Mouse (Mus musculus) ES-CJ7 (cell line): ENCODE data around the gene Adck2.

ENCODE experiments used
- DNase-seq: peaks from one replicate; pipeline ENCODE4 v3.0.0; 2011; ENCODE audit warnings: low read depth, low spot score

Adck2 gene

DNA sequence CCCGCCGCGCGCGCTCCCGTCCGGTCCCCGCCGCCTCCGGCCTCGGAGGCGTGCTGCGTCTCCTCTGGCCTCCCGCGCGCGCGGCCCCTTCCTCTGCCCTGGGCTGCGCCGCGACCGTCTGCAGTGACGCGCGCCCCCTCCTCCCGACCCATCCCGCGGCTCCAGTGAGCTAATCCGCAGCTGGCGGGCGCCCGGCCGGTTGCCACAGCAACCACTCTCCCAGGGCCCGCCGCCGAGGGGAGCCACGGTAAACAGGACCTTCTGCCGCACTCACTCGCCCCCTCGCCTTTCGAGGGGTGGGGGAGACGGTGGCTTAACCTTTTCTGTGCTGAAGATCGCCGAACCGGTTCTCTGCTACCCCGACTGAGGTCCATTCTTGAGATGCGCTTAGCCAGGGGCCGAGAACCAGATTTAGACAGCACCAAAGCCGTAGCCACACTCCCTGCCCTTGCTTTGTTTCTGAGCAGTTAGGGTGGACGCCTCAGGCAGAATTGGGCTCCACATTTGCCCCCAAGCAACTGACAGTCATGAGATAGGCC lies 15.9 kb upstream of the Adck2 start, which contains the start of gene Dennd2a:
Gene Dennd2a, minus strand, starts transcription at position 145 of the 539 bp plus-strand sequence.
- DNase-seq, result peak; percentile 85

DNA sequence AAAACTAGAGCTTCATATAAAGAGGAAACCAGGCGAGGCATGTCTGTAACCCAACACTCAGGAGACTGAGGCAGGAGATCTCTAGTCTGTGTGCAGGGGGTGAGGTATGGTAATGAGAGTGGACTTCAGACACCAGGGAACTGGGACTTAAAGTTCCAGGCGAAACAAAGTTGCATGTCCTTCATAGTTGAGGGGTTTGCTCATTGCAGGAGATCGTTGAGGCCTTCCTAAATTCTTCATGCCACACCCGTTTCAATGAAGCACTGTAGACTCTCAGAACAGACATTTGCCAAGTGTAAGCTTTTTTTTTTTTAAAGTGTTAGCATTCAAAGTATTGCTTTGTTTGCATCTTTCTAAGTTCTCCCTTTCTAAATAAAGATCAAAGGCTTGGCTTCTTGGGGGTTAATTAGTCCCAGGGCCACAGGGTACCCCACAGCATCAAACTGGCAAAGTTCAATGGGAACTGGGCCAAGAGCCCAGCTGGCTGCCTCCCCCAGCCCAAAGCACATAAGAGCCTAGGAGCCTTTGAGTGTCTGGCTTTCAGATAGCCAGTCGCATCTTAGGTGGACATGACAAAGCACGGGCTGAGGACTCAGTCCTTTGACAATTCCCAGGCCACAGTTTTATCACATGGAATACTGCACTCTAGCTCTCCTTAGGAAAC lies 14.3 kb upstream of the Adck2 start:
- no peak for DNase-seq

DNA sequence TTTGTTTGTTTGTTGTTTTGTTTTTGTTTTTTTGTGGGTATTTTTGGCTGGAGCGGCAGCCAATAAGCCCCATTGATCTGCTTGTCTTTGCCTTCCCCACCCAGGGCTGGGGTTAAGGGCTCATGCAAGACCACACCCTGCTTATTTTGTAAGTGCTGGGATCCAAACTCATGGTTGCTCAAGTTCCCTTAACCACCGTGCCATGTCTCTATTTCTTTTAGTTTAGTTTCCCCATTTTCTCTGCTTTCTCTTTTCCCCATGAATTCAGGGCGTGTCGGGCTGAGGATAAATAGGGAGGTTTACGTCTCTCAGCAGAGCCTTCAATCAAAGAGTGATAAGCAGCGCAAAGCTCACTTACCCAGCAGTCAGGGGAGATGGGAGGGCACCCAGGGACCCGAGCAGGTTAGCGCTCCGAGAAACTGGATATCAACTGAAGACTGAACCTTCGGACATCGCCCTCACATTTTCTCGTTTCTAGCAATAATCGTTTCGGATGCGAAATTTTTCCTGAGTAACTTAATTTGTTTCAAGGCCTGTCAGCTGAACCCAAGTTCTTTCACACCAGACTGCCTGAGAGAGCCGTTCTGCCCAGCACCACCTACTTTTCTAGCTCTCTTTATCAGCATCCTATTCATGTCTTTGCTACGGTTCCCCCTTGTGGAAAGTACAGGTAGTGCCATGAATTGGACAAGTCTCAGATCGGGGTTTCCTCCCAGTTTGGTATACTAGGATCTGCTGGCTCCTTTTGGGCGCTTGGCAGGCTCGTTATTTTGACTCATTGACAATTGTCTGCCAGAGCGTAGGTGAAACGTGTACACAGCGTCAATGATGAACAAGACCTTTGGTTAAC lies 11.3 kb upstream of the Adck2 start:
- peak; percentile 95 for DNase-seq

DNA sequence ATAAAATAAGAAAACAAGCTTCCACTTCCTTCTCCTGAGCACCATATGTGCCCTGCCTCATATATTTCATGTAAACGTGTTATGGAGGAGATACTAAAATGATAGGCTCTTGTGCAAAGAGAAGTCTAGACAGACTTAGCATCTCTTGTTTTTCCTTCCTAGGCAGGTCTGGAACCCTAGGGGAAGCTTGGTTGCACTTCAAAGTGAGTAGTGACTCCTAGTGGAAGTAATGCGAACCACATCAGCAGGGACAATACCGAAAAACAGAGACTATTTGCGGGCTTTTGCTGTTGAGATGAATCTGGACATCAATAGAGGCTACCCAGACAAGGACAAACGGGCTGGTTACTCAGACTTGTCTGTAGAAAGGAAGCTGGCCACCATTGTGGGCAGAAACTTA lies 6.1 kb upstream of the Adck2 start:
- peak; percentile 79 for DNase-seq

DNA sequence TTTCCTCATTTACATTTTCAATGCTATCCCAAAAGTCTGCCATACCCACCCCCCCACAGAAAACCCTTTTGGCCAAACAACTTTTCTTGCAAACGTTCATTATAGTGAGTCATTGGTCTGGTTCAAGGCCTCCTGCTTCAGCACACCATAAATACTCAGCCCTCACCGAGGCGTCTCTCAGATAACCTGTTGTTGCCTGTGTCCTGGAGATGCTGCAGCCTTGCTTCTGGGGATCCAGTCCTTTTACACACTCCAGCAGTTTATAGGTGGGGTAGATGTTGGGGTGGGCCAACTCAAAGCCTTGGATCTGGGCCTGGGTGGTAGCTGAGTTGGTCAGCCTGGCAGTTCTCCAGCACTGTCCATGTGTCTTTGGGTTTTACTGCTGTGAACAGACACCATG lies 3.2 kb upstream of the Adck2 start:
- DNase-seq, result no peak

DNA sequence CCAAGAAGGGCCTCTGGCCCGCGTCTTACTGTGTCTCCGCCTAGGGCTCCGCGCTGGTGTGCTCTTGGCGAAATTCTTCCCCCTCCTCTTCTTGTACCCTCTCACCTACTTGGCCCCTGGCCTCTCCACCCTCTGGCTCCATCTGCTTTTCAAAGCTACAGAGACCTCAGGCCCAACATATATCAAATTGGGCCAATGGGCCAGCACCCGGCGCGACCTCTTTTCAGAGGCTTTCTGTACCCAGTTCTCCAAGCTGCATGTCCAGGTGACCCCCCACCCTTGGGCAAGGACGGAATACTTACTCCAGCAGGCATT lies 839 bp downstream of the Adck2 start:
- no peak for DNase-seq

DNA sequence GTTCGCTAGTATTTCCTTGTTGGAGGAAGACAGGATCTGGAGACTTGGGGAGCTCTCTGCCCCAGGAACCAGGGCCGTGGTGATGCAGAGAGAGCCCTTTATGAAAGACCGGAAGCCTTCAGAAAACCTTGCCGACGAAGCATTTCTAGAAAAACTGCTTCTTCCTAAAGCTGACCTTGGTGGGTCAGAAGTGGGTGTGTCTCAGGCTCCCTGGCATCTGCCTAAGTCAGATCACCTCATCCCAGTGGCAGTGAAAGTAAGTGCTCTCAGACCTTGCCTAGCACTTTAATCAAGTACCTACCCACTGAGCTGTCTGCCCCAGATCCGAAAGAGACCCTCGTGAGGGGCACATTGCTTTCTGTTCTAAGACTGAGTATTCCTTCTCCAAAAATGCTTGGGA lies 1.3 kb downstream of the Adck2 start:
- DNase-seq, result peak; percentile 61

DNA sequence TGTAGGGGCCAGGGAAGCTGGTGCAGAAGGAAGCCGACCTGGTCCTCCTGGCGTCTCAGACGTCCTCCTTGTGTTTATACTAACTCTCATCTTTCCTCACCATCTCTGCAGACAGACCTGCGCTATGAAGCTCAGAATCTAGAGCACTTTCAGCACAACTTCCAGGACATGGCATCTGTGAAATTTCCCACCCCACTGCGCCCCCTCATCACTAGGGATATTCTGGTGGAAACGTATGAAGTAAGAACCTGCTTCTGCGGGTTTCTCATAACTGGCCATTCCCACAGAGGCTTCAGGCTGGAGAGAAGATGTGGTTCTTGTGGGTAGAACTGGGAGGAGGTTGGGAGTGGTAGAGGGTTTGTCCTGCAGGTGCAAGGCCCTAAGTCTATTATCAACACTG lies 5.9 kb downstream of the Adck2 start:
- no peak for DNase-seq

DNA sequence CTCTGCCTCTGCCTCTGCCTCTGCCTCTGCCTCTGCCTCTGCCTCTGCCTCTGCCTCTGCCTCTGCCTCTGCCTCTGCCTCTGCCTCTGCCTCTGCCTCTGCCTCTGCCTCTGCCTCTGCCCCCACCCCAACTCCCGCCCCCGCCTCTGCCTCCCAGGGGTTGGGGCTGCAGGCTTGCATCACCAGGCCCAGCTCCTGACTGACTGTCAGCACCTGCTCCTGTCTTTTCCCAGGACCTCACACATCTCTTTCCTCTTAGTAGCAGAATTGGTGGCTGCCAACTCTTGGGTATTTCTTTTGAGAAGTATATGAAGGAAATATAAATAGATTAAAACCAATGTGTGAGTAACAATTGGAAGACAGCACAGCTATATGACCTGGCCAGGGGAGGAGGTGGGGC lies 6.9 kb downstream of the Adck2 start:
- no peak for DNase-seq

DNA sequence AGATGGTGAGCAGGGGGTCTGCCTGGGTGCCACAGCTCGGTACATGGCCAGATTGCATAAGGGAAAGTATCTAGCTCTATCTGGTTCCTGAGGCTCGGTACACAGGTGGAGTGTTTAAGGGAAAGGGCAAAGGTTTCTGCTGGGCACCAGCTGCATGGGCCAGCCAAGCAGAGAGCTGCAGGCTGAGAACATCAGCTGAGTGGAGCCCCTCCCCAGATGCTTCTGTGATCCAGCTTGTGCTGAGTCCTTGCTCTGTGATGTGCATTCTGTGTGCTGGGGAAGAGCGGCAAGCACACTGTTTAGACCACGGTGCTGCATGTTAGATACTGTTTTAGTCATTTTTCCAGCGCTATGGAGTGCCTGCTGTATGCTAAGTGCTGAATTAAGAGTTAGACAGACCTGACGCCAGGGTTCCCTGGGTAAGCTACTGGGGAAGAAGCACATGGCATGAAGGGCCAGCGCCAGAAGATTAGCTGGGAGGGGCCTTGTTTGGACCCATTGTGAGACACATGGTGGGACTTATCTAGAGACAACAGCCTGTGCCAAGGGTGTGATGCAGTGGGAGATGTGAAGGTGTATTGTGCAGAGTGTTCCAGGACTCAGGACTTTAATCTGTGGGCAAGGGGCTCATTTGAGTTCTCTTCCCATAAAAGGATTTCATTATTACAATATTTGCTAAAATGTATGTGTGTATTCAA lies 7.6 kb downstream of the Adck2 start:
- DNase-seq, result no peak

DNA sequence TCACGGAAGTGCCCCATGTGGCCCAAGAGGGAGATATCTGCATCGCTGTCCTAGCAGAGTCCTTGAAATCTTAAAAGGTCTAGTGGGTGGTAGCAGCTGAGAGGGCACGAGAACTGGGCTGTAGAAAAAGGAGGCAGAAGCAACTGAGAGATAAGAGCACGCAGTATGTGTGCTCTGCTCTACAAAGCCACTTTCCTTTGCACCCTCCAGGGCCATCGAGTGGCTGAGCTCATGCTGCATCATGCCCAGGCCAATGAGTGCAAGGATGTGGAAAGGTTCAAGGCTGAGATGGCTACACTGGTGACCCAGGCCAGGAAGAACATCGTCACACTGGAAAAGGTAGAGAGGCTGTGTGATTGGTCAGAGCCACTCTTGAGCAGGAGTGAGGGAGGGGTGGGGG lies 11.8 kb downstream of the Adck2 start, which contains the start of gene Gm42420:
Gene Gm42420, plus strand, starts transcription at position 237 of the 400 bp plus-strand sequence.
- no peak for DNase-seq

DNA sequence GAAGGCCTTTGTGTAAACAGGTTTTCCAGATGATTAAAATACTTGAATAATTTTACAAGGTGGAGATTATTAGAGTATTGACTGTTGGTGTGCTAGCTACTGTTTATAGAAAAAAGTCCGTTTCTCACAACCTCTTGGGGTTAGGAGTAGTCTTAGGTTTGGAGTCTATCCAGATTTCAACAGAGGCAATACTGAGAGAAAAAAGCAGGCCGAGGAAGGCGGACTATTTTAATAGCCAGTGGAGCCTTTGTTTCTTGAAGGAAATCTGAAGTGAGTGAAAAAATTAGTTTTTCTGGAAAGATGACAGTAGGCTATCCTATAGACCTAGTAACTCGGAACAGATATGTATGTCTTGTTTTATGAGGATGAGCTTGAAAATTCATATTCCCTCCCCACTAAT lies 17.8 kb downstream of the Adck2 start:
- DNase-seq, result no peak

DNA sequence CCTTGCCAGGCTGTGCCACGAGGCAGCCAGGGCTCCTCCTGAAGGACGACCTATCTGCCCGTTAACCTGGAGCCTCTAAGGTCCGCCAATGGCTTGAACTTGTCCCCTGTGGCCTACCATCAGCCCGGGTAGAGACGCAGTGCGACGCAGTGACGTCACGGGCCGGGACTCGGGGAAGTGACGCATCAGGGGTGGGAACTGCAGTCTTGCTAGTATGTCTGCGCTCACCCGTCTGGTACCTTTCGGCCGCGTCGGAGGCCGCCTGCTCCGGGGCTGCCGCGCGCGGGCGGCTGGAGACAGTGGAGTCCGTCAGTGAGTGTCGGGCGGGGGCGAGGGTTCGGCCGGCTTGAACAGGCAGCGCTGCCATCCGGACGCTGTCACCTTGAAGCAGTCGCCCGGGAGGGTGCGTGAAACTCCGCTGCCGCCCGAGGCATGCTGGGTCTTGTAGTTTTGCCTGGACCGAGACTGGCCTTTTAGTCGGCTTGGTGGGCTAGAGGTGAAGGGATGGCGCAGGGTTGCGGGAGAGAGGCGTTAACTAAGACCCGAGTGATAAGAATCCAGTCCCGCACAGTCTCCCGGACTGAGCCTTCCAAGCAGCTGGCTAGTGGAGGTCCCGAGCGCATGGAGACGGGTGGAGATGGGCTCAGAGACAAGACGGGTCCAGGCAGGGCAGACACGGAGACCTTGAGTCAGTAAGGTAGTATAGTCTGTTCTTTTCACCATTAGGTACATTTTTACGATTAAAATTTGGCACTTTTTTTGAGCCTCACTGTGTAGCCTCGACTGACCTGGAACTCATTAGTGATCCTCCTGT lies 18.9 kb downstream of the Adck2 start, which contains the start of gene Ndufb2:
Gene Ndufb2, plus strand, starts transcription at position 174 of the 814 bp plus-strand sequence.
- DNase-seq, result peak; percentile 96

DNA sequence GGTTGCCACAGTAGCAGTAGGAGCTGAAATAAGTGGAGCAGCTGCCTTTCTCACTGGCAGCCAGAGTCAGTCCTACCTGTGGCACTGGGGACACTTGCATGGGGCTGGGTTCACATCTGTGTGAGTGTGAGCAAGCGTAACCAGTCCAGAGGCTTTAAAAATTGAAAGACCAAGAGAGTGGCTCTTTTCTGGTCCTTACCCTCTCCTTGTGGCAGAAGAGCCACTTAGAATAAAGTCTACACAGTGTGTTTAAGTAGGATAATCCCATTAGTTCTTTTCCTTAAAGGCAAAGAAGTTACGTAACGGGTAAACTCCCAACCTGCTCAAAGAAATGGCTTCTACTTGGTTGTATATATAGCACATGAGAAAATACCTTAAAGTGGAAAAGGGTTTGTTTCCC lies 27.2 kb downstream of the Adck2 start:
- no peak for DNase-seq

DNA sequence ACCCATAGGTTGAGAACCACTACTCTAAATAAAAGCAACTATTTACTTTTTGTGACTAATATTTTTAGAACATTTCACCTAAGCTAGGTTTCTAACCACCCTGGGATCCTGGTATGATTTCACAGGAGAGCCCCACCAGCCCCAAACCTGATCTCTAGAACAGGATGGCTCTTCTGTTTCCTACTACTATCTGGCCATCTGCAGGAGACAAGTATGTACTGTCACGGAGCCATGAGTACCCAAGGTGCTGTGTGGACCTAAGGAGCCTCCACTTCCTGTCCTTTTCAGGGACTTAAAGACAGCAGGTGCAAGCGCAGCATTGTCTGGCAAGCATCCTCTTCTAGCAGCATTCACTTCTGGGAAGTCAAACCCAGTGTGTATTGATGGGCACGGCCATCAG lies 28.2 kb downstream of the Adck2 start:
- no peak for DNase-seq

DNA sequence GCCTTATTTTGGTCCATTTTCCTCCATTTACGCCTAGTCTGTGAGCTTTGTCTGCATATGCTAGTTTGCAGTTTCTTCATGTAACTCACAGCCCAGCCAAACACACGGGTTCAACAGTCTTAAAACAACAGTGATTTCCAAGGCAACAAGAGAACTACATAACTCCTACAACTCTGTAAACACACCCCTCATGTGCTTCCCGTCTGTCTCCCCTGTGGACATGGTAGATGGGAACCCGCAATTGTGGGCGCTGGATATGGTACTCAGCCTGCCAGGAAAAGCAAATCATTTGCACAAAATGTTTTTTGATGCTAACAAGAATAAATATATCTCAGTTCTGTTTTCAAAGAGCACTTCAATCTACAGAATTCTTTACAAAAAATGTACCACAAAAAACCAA lies 30.9 kb downstream of the Adck2 start:
- DNase-seq, result no peak

DNA sequence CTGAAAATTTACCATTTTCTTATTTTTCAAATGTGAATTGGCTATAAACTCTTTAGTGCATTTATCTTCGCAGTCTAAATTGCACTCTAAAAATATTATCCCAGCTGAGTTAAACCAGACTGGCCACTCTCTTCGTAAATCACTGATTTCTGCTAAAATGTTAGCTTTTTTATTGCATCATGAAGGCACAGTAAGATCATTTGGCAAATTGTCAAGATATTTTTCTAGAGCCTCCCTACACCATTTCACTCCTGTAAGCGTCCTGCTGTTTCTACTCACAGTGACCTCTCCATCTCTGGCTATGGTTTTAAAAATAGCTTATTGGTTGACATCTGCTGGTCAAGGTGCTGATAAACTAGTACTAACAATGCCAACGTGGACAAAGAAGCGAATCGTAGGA lies 32.4 kb downstream of the Adck2 start:
- no peak for DNase-seq

DNA sequence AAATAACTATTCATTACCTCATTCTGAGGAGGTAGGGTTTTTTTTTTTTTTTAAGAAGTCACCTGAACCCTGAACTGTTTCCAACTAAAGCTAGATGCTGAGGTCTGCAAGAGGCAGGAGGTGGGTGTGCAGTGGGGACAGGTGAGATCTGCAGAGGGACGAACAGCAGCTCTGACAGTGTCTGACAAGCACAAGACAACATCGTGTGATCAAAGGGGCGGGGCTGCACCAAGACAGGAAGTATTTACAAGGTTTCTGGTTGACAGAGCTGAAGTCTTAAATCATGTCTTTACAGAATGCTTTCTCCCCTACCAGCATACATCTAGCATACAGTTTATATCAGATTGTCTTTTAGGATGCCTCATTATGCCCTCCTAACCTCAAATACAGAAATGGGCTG lies 33.2 kb downstream of the Adck2 start:
- no peak for DNase-seq

DNA sequence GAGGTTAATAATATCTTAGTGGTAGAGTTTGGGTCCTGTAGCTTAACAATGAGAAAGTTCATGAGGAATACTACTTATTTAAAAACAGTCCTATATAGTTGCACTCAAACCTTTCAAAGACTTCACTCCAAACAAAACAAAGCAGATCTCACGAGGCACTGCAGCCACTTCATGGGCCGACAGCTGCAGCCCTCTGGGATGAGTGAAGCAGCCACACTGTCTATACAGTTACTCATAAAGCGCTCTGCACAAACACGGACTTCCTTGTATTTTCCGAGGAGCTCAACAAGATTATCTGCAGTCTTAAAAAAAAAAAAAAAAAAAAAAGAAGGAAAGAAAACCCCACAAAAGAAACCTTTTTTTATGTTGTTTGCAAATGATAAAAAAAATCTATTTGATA lies 33.7 kb downstream of the Adck2 start:
- DNase-seq, result no peak

DNA sequence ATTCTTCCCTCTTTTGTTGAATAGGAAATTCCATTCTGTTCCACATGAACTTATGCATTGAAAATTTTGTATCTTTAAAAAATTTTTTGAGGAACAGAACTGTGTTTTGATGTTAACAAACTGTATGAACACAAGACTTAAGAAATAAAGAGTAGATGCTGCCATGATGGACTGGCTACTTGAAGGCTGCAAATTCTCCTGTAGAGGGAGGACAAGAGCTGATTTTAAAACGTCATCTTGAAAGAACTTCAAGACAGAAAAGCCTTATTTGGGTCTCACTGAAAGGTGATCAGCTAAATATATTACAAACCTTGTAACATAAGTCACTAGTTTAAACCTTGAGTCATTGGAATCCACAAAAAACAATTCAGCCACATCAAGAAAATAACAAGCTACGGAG lies 36.5 kb downstream of the Adck2 start:
- no peak for DNase-seq

DNA sequence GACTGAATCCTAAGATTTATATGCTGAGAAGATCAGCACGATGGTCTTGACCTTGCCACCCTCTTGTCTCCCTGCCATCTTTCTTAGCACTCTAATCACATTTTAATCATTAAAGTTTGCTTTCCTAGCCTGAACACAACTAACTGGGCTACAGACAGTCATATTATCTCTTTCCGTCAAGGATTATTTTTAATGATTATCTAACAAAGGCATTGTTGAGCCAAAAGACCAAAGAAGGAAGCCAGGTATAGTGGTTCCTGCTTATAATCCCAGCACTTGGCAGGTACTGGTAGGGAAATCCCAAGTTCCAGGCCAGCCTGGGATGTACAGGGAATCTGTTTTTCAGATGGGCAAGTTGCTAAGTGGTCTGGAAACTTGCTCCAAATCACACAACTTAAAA lies 37.6 kb downstream of the Adck2 start:
- DNase-seq, result no peak
